Mouse (Mus musculus) C2C12 (cell line): ENCODE measurements at regions not wholly inside any gene's neighbourhood (a gene's known extent, or its start where the extent isn't known, plus 50 kb on each side); places are given as distances from the start of the nearest gene placed in this dataset.

Experiments
- H3K27me3 ChIP-seq: one replicate; pipeline ENCODE4 v1.6.1; 2011; ENCODE audit not compliant: control insufficient read depth, insufficient read depth, insufficient read length
- H3K36me3 ChIP-seq: one replicate; pipeline ENCODE4 v1.6.1; 2011; ENCODE audit not compliant: control insufficient read depth, insufficient read depth
- H3K4me3 ChIP-seq: one replicate; pipeline ENCODE4 v1.5.1; 2011; ENCODE audit warnings: mild to moderate bottlenecking, control low read depth; ENCODE audit not compliant: poor library complexity, insufficient read depth, severe bottlenecking
- H3K79me2 ChIP-seq: one replicate; pipeline ENCODE4 v1.6.1; 2011; ENCODE audit not compliant: control insufficient read depth, insufficient read depth
- H3K79me3 ChIP-seq: one replicate; pipeline ENCODE4 v1.6.1; 2011; ENCODE audit warnings: low read depth, control low read depth
- H3ac ChIP-seq: one replicate; pipeline ENCODE3; 2011; ENCODE audit warnings: low read depth; ENCODE audit not compliant: control insufficient read depth, insufficient read length
- CEBPB ChIP-seq: IDR thresholded peaks from one replicate; pipeline ENCODE4 v1.6.1; 2011; ENCODE audit warnings: low read depth, mild to moderate bottlenecking, control low read depth, moderate library complexity
- CTCF ChIP-seq: IDR thresholded peaks from one replicate; pipeline ENCODE4 v1.5.1; 2011; ENCODE audit not compliant: control insufficient read depth, insufficient read depth, insufficient read length
- FOSL1 ChIP-seq: IDR thresholded peaks from one replicate; pipeline ENCODE4 v1.8.0; 2011; ENCODE audit warnings: mild to moderate bottlenecking, low read length; ENCODE audit not compliant: poor library complexity, insufficient read depth, severe bottlenecking
- MAX ChIP-seq: IDR thresholded peaks from one replicate; pipeline ENCODE4 v1.6.1; 2011; ENCODE audit warnings: mild to moderate bottlenecking, control low read depth
- MYOD1 ChIP-seq: IDR thresholded peaks from one replicate; pipeline ENCODE4 v1.6.1; 2011; ENCODE audit warnings: low read depth; ENCODE audit not compliant: control insufficient read depth, insufficient read length
- MYOG ChIP-seq: IDR thresholded peaks from one replicate; pipeline ENCODE4 v1.6.1; 2011; ENCODE audit not compliant: control insufficient read depth, insufficient read length; ENCODE audit errors: extremely low read depth
- USF1 ChIP-seq: IDR thresholded peaks from one replicate; pipeline ENCODE4 v1.6.1; 2011; ENCODE audit warnings: low read depth, mild to moderate bottlenecking, control low read depth, moderate library complexity

DNA sequence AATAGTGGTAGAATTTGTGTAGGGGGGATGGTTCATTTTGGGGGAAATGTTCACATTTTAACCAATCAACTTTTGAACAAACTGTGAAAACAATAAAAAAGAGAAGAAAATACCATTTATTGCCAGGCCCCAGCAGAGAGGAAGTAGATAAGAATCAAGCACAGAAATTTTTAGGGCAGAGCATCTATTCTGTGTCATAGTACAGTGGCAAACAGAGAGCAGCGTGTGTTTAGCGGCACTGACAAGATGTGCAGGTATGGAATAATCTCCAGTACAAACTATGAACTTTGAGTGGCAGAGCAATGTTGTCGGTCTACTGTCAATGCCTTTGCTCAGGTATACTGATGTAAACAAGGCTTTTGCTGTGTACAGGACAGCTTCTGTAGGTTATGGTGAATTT, 99.4 kb upstream of the Bmper start:
- Histone ChIP-seq H3K27me3 (no peaks in the 10 kb centered on the region), H3K4me3 (no peak overlapping the region), H3K79me3 (no peaks in the 10 kb centered on the region), H3K36me3 (no peaks in the 10 kb centered on the region), H3ac (no peak overlapping the region), H3K79me2 (no peaks in the 10 kb centered on the region)
- TF ChIP-seq MYOG (no peak), FOSL1 (no peak), CEBPB (no peak), USF1 (no peak), MYOD1 (no peak), MAX (no peak), CTCF (no peak)

DNA sequence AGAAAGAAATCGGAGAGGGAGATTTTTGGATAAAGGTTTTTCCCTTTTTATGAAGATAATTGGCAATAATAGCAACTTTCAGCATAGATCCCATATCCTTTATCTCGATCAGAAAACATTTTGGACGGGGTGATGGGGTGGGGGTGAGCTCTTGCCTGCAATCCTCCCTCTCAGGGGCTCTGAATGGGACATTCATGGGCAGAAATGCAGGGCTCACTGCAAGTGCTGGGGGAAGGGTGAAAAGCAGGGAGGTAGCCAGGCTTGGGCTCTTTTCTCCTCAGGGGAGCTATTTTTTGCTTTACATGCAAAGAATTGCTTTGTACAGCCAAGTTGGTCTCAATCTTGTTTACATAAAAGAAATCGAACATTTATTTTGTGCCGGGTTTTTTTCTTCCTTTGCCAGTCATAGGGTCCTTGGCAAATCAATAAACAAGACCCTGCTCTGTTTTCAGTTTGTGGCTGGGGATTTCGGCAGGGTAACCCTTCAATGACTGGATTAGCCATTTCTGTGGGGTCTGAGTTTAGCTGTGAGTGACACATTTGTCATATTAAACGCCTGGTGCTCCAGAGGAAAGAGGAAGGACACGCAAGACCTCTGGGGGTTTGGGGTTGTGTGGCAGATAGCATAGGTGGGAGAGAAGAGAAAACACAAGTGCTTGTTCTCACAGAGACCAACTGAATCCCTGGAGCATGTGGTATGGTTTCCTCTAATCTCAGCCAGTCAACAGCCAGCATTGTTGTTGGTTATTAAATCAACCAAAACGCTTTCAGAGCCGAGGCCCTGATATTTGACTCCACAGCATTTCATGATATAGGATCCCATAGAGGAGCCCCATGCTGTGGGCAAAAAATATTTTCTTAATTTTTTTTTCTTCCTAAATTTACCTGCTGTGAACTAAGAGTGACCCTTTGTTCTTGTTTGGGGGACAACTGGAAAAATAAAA, 96.8 kb upstream of the Bmper start:
- TF ChIP-seq CTCF: no peak
- no peak for TF ChIP-seq MYOD1
- no peak for TF ChIP-seq FOSL1
- no peak for TF ChIP-seq USF1
- TF ChIP-seq CEBPB: no peak
- no peak for TF ChIP-seq MYOG
- H3K4me3 ChIP-seq: no peak overlapping the region
- no peaks in the 10 kb centered on the region for H3K79me3 ChIP-seq
- no peaks in the 10 kb centered on the region for H3K27me3 ChIP-seq
- no peaks in the 10 kb centered on the region for H3K79me2 ChIP-seq
- H3K36me3 ChIP-seq: no peaks in the 10 kb centered on the region
- no peak overlapping the region for H3ac ChIP-seq

DNA sequence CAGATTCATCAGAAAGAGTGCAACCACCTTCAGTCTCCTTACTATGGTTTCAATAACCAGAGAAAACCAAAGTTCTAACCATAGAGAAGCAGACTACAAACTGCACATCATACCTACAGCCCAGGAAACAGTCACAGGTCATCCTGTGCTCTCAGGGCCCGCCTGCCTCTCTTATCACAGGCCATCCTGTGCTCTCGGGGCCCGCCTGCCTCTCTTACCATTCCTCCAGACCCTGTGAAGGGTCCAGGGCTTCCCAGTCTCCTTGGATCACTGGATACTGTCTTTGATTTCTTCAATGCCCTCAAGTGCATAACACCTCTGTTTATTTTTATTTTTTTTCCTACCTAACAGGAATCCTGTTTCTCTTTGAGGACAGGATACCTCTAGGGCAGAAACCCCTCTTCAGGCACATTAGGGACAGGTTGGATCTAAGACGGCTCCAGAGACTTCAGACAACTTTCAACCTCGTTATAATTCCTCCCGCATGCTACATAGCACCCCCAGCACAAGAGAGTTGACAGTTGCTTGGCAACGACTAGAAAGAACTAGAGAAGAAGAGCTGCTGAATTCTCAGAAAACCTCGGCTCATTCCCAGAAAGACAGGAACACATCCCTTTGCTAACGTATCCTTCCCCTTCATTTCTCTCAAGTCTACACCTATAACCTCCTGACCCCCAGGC, 95.4 kb upstream of the Bmper start:
- Histone ChIP-seq H3K79me3 (no peaks in the 10 kb centered on the region), H3K79me2 (no peaks in the 10 kb centered on the region), H3ac (no peak overlapping the region), H3K27me3 (no peaks in the 10 kb centered on the region), H3K4me3 (no peak overlapping the region), H3K36me3 (no peaks in the 10 kb centered on the region)
- TF ChIP-seq CTCF (no peak), MYOD1 (no peak), USF1 (no peak), FOSL1 (no peak), MYOG (no peak), CEBPB (no peak)

DNA sequence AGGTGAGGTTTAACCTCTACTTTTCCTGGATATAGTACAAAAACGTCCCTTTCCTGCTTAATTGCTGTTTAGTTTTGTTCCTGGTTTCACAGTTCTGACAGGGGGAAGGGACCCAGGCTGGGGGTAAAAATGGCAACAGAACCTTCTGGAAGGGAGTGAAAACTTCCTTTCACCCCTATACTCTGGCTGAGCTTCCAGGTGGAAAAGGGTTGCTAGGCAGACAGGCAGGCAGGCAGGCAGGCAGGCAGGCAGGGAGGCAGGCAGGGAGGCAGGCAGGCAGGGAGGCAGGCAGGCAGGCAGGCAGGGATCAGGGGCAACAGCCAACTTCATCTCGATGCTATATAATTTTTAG, 94.9 kb upstream of the Bmper start:
- Histone ChIP-seq H3K36me3 (no peaks in the 10 kb centered on the region), H3K4me3 (no peak overlapping the region)
- TF ChIP-seq MAX: no peak
- no peak for TF ChIP-seq CEBPB
- TF ChIP-seq USF1: no peak
- no peak for TF ChIP-seq MYOG
- TF ChIP-seq CTCF: no peak
- no peak for TF ChIP-seq MYOD1
- no peak for TF ChIP-seq FOSL1

DNA sequence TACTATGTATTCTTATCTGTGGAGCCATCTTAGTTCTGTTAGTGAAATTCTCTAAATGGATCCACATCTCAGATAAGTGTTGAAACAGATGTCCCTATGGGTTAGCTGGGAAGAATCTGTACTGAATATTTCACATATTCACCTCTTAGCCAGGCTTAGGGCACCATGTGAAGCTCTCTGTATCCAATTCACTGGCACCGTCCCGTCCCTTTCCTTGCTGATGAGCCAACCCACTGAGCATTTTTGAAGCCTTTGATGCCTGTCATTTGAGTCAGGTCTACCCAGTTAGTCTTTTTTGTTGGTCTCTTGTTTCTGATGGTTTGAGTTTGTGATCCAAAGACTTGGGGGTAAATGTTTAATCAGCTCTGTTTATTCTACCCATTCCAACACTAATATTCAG, 88.9 kb upstream of the Bmper start:
- no peaks in the 10 kb centered on the region for H3K27me3 ChIP-seq
- H3K79me3 ChIP-seq: no peaks in the 10 kb centered on the region
- TF ChIP-seq FOSL1: no peak
- TF ChIP-seq MYOD1: no peak
- TF ChIP-seq USF1: no peak
- no peak for TF ChIP-seq CEBPB
- TF ChIP-seq MYOG: no peak
- no peak for TF ChIP-seq CTCF
- TF ChIP-seq MAX: no peak
- no peaks in the 10 kb centered on the region for H3K79me2 ChIP-seq
- no peak overlapping the region for H3K4me3 ChIP-seq
- no peak overlapping the region for H3ac ChIP-seq
- no peaks in the 10 kb centered on the region for H3K36me3 ChIP-seq

More for the DNA sequence above, 94.9 kb upstream of the Bmper start:
- Histone ChIP-seq H3K79me2 (no peaks in the 10 kb centered on the region), H3K27me3 (no peaks in the 10 kb centered on the region), H3K79me3 (no peaks in the 10 kb centered on the region), H3ac (no peak overlapping the region)
